Mouse (Mus musculus) lung, adult 18-20 months (tissue): ENCODE measurements at regions not wholly inside any gene's neighbourhood (a gene's known extent, or its start where the extent isn't known, plus 50 kb on each side); places are given as distances from the start of the nearest gene placed in this dataset.

Experiments
- DNase-seq, 2 experiments: peaks; one replicate each; pipeline ENCODE4 v3.0.0; 2022; ENCODE audit warnings: mixed read lengths in 2 of 2

- DNase-seq = no peak
These were observed 530.7 kb downstream of the Cd109 start for GRCm38 (mm10) chr9:79146004-79146403.

GRCm38 (mm10) chr9:79165596-79165995 lies 550.2 kb downstream of the Cd109 start:
- no peak for DNase-seq

- DNase-seq = no peak
These were observed 545.6 kb downstream of the Col12a1 start for GRCm38 (mm10) chr9:79173036-79173435.

- no peak for DNase-seq
These were observed 538.7 kb downstream of the Col12a1 start for GRCm38 (mm10) chr9:79179954-79180353.

- DNase-seq = no peak
These were observed 523.2 kb downstream of the Col12a1 start for GRCm38 (mm10) chr9:79195420-79195819.

- no peak for DNase-seq
These were observed 516.9 kb downstream of the Col12a1 start for GRCm38 (mm10) chr9:79201755-79202154.

- DNase-seq = no peak
These were observed 505.3 kb downstream of the Col12a1 start for GRCm38 (mm10) chr9:79213364-79213763.

GRCm38 (mm10) chr9:79215986-79216385 lies 502.6 kb downstream of the Col12a1 start:
- DNase-seq = no peak

GRCm38 (mm10) chr9:79216432-79216831 lies 502.2 kb downstream of the Col12a1 start:
- no peak for DNase-seq

- DNase-seq = no peak
These were observed 485.6 kb downstream of the Col12a1 start for GRCm38 (mm10) chr9:79233081-79233480.

GRCm38 (mm10) chr9:79233751-79234150 lies 484.9 kb downstream of the Col12a1 start:
- no peak for DNase-seq

GRCm38 (mm10) chr9:79269646-79270213 lies 448.9 kb downstream of the Col12a1 start:
- DNase-seq = no peak

- DNase-seq = no peak
These were observed 448.4 kb downstream of the Col12a1 start for GRCm38 (mm10) chr9:79270256-79270655.

- DNase-seq = no peak
These were observed 430.8 kb downstream of the Col12a1 start for GRCm38 (mm10) chr9:79287849-79288248.

GRCm38 (mm10) chr9:79295306-79295705 lies 423.3 kb downstream of the Col12a1 start:
- no peak for DNase-seq

- no peak for DNase-seq
These were observed 417.1 kb downstream of the Col12a1 start for GRCm38 (mm10) chr9:79301580-79301979.

- no peak for DNase-seq
These were observed 408.0 kb downstream of the Col12a1 start for GRCm38 (mm10) chr9:79310591-79310990.

GRCm38 (mm10) chr9:79317411-79317810 lies 401.2 kb downstream of the Col12a1 start:
- DNase-seq = no peak

- DNase-seq = no peak
These were observed 372.1 kb downstream of the Col12a1 start for GRCm38 (mm10) chr9:79346371-79347096.

- no peak for DNase-seq
These were observed 326.6 kb downstream of the Col12a1 start for GRCm38 (mm10) chr9:79392020-79392419.

- DNase-seq = no peak
These were observed 303.6 kb downstream of the Col12a1 start for GRCm38 (mm10) chr9:79414989-79415388.

GRCm38 (mm10) chr9:79430417-79430816 lies 288.2 kb downstream of the Col12a1 start:
- no peak for DNase-seq

- DNase-seq = no peak
These were observed 281.0 kb downstream of the Col12a1 start for GRCm38 (mm10) chr9:79437636-79438035.

- no peak for DNase-seq
These were observed 279.2 kb downstream of the Col12a1 start for GRCm38 (mm10) chr9:79439233-79439960.
